In genomic region chr8:95988616-95989380, GRCm38 (mm10) we compare ENCODE assay signal across 29 mouse cellular contexts.
"Had no signal": no experiment of that assay in that cellular context is flagged by ENCODE, and none has a peak within 500 bp of the region (broad histone marks: within the 10 kb centered on the region; RNA-seq: fewer than 3 reads in every experiment).

No protein-coding gene starts in this region.

- H3K36me3 ChIP-seq: heart, embryonic 13.5 days; heart, embryonic 15.5 days; hindbrain, embryonic 13.5 days; hindbrain, embryonic 15.5 days; intestine, embryonic 15.5 days; kidney, embryonic 15.5 days; limb, embryonic 10.5 days; limb, embryonic 12.5 days; liver, embryonic 13.5 days; liver, embryonic 15.5 days had no signal

- H3K4me3 ChIP-seq: heart, adult 2 months; heart, embryonic 13.5 days; heart, embryonic 15.5 days; hindbrain, embryonic 13.5 days; hindbrain, embryonic 15.5 days; intestine, embryonic 15.5 days; kidney, embryonic 15.5 days; layer of hippocampus, adult 2 months; left cerebral cortex, adult 2 months; limb, embryonic 10.5 days; limb, embryonic 12.5 days; liver, embryonic 13.5 days; liver, embryonic 15.5 days had no signal

- H3K9ac ChIP-seq: heart, embryonic 13.5 days; heart, embryonic 15.5 days; hindbrain, embryonic 13.5 days; hindbrain, embryonic 15.5 days; intestine, embryonic 15.5 days; kidney, embryonic 15.5 days; limb, embryonic 12.5 days; liver, embryonic 13.5 days; liver, embryonic 15.5 days; liver, postnatal 0 days had no signal

- DNase-seq: gastrocnemius, postnatal 14 days; gastrocnemius, postnatal 36 days; heart, adult 11 months; heart, adult 2 months; heart, postnatal 14 days; heart, postnatal 36 days; kidney, adult 11 months; kidney, adult 2 months; kidney, adult 9 months; kidney, postnatal 14 days; kidney, postnatal 36 days; liver; liver, embryonic 13.5 days; liver, postnatal 0 days had no signal

- ATAC-seq: hindbrain, postnatal 0 days; intestine, embryonic 15.5 days; liver, postnatal 0 days had no signal

- H3K4me2 ChIP-seq: heart, embryonic 11.5 days; heart, embryonic 13.5 days; heart, embryonic 15.5 days; hindbrain, embryonic 13.5 days; hindbrain, embryonic 15.5 days; intestine, embryonic 15.5 days; kidney, embryonic 15.5 days; limb, embryonic 12.5 days; liver, embryonic 11.5 days; liver, embryonic 13.5 days; liver, embryonic 15.5 days had no signal

- H3K4me1 ChIP-seq: heart, embryonic 13.5 days; heart, embryonic 15.5 days; intestine, embryonic 15.5 days; limb, embryonic 12.5 days; liver, embryonic 13.5 days; liver, embryonic 15.5 days had no signal

- H3K27me3 ChIP-seq: heart, embryonic 13.5 days; heart, embryonic 15.5 days; hindbrain, embryonic 13.5 days; intestine, embryonic 15.5 days; kidney, embryonic 15.5 days; liver, embryonic 13.5 days; liver, embryonic 15.5 days had no signal

- H3K9me3 ChIP-seq: heart, embryonic 13.5 days; heart, embryonic 15.5 days; hindbrain, embryonic 13.5 days; hindbrain, embryonic 15.5 days; intestine, embryonic 15.5 days; kidney, embryonic 15.5 days; limb, embryonic 10.5 days; limb, embryonic 12.5 days; liver, embryonic 13.5 days; liver, embryonic 15.5 days had no signal

- H3K27ac ChIP-seq: heart, adult 2 months; heart, embryonic 13.5 days; heart, embryonic 15.5 days; hindbrain, embryonic 13.5 days; hindbrain, embryonic 15.5 days; hindbrain, postnatal 0 days; intestine, embryonic 15.5 days; kidney, embryonic 15.5 days; kidney, postnatal 0 days; layer of hippocampus, adult 2 months; left cerebral cortex, adult 2 months; limb, embryonic 10.5 days; limb, embryonic 12.5 days; liver, embryonic 13.5 days; liver, embryonic 15.5 days had no signal
